Mouse (Mus musculus): ENCODE results near the gene Armh2. TPM values are rescaled to one million over a fixed set of nuclear protein-coding genes. Genes with fewer than 3 reads are reported as not detected.
"Not testable (repeated sequence)": the region's sequence is repeated elsewhere in the genome, so short reads cannot be mapped to it uniquely, and the experiment has no call there.

Armh2 gene
- polyA plus RNA-seq, 1 experiment = not detected

DNA sequence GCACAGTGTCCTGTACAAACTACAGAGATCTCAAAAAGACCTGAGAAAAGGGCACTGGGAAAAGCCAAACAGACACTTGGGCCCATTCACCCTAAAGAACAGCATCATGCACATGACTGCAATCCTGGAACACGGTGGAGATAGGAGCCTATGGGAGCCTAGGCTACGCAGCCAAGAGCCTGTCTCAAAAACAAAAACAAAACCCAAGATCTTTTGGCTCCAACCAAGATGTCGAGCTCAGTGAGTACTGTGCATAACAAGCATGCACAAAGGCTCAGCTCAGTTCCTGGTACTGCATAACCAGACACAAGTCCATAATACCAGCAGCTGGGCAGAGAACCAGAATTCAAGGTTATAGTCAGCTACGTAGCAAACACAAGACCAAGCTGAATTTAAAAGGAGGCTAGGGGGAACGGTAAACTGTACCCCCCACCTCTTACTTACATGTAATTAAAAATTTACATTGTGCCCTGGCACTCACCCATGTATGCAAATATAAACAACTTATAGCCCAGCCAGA, 19.4 kb downstream of the Armh2 start:
- WGBS = 75% methylated on average over 5 of the region's 5 CpGs
- no peak overlapping the region for H3K27ac ChIP-seq (ENCODE audit: control insufficient read depth, insufficient read depth, low read length)

DNA sequence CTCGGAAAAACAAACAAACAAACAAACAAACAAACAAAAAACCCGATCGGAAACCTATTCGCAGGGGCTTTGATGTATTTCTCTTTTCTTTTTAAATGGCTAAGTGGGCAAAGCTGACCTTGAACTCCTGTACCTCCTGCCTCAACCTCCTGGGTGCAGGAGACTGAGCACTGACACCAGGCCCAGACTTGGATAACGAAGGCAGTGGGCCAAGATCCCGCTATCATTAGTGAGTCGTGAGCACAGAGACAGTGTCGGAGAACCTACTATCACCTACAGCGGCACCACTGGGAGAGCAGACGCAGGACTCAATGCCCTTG, 20.0 kb downstream of the Armh2 start:
- Histone ChIP-seq H3K27ac (ENCODE audit: control insufficient read depth, insufficient read depth, low read length) (no peak overlapping the region), H3K4me1 (replicated peaks; ENCODE audit: control insufficient read depth, insufficient read depth, low read length) (peaks cover 12% of the 10 kb centered on the region)

More for the DNA sequence above, 19.4 kb downstream of the Armh2 start:
- Histone ChIP-seq H3K27me3 (ENCODE audit: control insufficient read depth, insufficient read depth, low read length) (no peaks in the 10 kb centered on the region), H3K4me3 (ENCODE audit: control insufficient read depth, insufficient read depth, low read length) (no peak overlapping the region), H3K4me1 (replicated peaks; ENCODE audit: control insufficient read depth, insufficient read depth, low read length) (peaks cover 12% of the 10 kb centered on the region), H3K36me3 (ENCODE audit: control insufficient read depth, insufficient read depth, low read length) (peaks cover 25% of the 10 kb centered on the region)
- no peak for TF ChIP-seq CTCF (IDR thresholded peaks at IDR 0.05; ENCODE audit: borderline replicate concordance, control insufficient read depth, extremely low read depth, insufficient read depth, low read length, poor library complexity)
- TF ChIP-seq POLR2A (IDR thresholded peaks at IDR 0.05; ENCODE audit: control insufficient read depth, extremely low read depth, insufficient read depth, low read length, poor library complexity) = no peak
- DNase-seq = no peak

DNA sequence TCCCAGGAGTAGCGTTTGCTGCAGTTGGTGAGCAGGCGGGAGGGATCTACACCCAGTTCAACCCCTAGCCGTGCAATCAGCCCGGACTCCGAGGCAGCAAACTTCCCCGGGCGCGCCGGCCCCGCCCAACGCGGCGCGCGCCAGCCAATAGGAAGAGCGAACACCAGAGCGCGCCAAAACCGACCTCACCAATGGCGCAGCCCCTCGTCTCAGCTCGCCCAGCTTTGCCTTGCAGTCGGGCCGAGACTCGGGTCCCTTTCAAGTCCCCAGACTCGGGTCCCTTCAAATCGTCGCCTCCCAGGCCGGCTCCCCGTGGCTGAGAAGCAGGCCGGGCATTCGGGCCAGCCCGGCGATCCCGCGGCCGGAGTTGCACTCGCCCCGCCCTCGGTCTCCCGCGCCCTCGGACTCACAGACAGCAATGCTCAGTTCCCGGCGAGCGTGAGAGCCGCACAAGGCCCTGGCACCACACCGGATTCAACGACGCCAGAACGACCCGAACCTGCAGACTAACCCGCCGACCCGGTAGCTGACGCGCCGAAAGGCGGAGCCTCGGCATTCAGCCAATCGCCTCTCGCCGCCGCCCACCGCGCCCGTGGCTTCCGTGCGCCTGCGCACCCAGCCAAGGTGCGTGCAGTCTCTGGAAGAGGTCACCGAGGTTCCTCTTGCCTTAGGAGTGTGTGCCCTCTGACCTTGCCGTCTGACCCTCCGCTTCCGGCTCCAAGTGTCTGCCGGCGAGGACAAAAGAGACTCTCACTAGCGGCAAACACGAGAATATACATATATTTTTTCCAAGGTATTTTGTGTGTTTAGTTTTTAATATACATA, 20.6 kb downstream of the Armh2 start, which contains the start of gene Gmnn:
Gene Gmnn (minus strand): TSS at position 521 of the 825 bp plus-strand sequence.
- peaks cover 13% of the 10 kb centered on the region for H3K36me3 ChIP-seq (ENCODE audit: control insufficient read depth, insufficient read depth, low read length)
- H3K27ac ChIP-seq (ENCODE audit: control insufficient read depth, insufficient read depth, low read length) = peak within 1 kb of the TSS; percentile 6; the same call in 1 of the 2 replicates
- peaks cover 12% of the 10 kb centered on the region for H3K4me1 ChIP-seq (replicated peaks; ENCODE audit: control insufficient read depth, insufficient read depth, low read length)
- no peaks in the 10 kb centered on the region for H3K27me3 ChIP-seq (ENCODE audit: control insufficient read depth, insufficient read depth, low read length)
- peak; percentile 71 for TF ChIP-seq POLR2A (IDR thresholded peaks at IDR 0.05; ENCODE audit: control insufficient read depth, extremely low read depth, insufficient read depth, low read length, poor library complexity)
- TF ChIP-seq CTCF (IDR thresholded peaks at IDR 0.05; ENCODE audit: borderline replicate concordance, control insufficient read depth, extremely low read depth, insufficient read depth, low read length, poor library complexity) = 0 out of 2 replicates have a peak, but pooled peaks have one; percentile 20
- WGBS = under 1% methylated on average over 79 of the region's 79 CpGs
- DNase-seq = peak; percentile 92
- peak within 1 kb of the TSS; percentile 76 for H3K4me3 ChIP-seq (ENCODE audit: control insufficient read depth, insufficient read depth, low read length)

More for the DNA sequence above, 20.0 kb downstream of the Armh2 start:
- TF ChIP-seq POLR2A (IDR thresholded peaks at IDR 0.05; ENCODE audit: control insufficient read depth, extremely low read depth, insufficient read depth, low read length, poor library complexity) (no peak), CTCF (IDR thresholded peaks at IDR 0.05; ENCODE audit: borderline replicate concordance, control insufficient read depth, extremely low read depth, insufficient read depth, low read length, poor library complexity) (no peak)
- WGBS = 4% methylated on average over 10 of the region's 10 CpGs
- peak overlapping the region; percentile 76 for H3K4me3 ChIP-seq (ENCODE audit: control insufficient read depth, insufficient read depth, low read length)
- no peaks in the 10 kb centered on the region for H3K27me3 ChIP-seq (ENCODE audit: control insufficient read depth, insufficient read depth, low read length)
- DNase-seq = no peak
- peaks cover 19% of the 10 kb centered on the region for H3K36me3 ChIP-seq (ENCODE audit: control insufficient read depth, insufficient read depth, low read length)

DNA sequence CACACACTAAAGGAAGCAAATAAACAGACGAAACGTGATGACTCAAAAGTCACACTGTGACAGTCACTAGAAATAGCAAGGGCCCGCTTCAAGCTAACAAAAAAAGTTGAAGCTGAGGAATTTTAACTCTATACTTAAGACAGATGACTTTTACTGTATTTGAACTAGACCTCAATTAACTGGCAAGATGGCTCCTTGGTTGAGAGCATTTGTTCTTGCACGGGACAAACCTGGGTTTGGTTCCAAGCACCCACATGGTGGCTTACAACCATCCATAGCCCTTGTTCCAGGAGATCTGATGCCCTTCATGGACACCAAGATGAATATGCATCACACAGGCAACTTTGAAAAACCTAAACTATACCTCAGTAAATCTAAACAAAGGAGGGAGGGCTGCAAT, 21.2 kb downstream of the Armh2 start:
- TF ChIP-seq CTCF (IDR thresholded peaks at IDR 0.05; ENCODE audit: borderline replicate concordance, control insufficient read depth, extremely low read depth, insufficient read depth, low read length, poor library complexity) (no peak), POLR2A (IDR thresholded peaks at IDR 0.05; ENCODE audit: control insufficient read depth, extremely low read depth, insufficient read depth, low read length, poor library complexity) (no peak)
- WGBS = 14% methylated on average over 4 of the region's 4 CpGs
- Histone ChIP-seq H3K4me1 (replicated peaks; ENCODE audit: control insufficient read depth, insufficient read depth, low read length) (peaks cover 12% of the 10 kb centered on the region), H3K27ac (ENCODE audit: control insufficient read depth, insufficient read depth, low read length) (no peak overlapping the region), H3K27me3 (ENCODE audit: control insufficient read depth, insufficient read depth, low read length) (no peaks in the 10 kb centered on the region), H3K4me3 (ENCODE audit: control insufficient read depth, insufficient read depth, low read length) (peak overlapping the region; percentile 76; the same call in 1 of the 2 replicates), H3K36me3 (ENCODE audit: control insufficient read depth, insufficient read depth, low read length) (peaks cover 10% of the 10 kb centered on the region; the same call in 1 of the 2 replicates)
- peak; percentile 10 for DNase-seq

DNA sequence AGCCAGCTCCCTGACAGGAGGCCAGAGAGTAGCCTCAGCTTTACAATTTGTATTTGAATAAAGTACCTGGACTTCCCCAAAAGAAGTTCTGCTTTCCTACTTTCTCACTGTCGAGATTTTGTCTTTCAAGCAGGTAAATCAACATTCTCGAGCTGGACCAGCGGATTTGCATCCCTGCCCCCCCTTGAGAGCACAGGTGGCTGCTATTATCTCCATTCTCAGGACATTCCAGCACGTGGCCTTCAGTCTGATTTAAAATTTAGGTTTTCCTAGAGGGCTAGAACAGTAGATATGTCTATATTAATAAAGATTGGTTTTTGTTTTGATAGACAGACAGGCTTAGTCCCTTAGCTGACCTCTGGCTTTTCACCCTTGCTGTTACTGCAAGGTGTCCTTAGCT, 26.8 kb downstream of the Armh2 start:
- not testable (repeated sequence) for H3K27me3 ChIP-seq (ENCODE audit: control insufficient read depth, insufficient read depth, low read length); H3K4me3 ChIP-seq (ENCODE audit: control insufficient read depth, insufficient read depth, low read length); H3K36me3 ChIP-seq (ENCODE audit: control insufficient read depth, insufficient read depth, low read length); H3K27ac ChIP-seq (ENCODE audit: control insufficient read depth, insufficient read depth, low read length); H3K4me1 ChIP-seq (replicated peaks; ENCODE audit: control insufficient read depth, insufficient read depth, low read length); DNase-seq
- 63% methylated on average over 4 of the region's 4 CpGs for WGBS

DNA sequence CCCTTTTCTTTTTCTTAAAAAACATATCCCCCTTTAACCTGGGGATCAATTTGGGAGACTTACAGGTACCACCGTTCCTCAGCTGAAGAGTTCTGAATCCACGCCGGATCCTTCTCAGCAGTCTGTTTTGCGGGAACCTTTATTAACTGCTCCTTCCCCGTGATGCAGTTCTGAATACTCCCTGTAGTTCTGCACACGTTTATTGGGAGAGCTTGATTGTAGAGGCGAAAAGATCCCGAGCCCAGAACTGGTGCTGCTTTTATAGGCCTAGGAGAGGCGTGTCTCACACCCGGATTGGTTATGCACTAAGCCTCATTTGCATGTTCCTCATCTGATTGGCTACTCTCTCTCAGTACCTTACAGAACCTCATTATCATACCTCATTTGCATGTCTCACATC, 30.4 kb downstream of the Armh2 start:
- 97% methylated on average over 10 of the region's 10 CpGs for WGBS
- not testable (repeated sequence) for DNase-seq; H3K27ac ChIP-seq (ENCODE audit: control insufficient read depth, insufficient read depth, low read length); H3K4me3 ChIP-seq (ENCODE audit: control insufficient read depth, insufficient read depth, low read length); H3K27me3 ChIP-seq (ENCODE audit: control insufficient read depth, insufficient read depth, low read length); H3K36me3 ChIP-seq (ENCODE audit: control insufficient read depth, insufficient read depth, low read length); H3K4me1 ChIP-seq (replicated peaks; ENCODE audit: control insufficient read depth, insufficient read depth, low read length)

Data from thymus, adult 2 months (tissue).